Mouse (Mus musculus) testis, adult 2 months (tissue): ENCODE results near the gene Tgfb1.

Source experiments
- CTCF ChIP-seq: fragments of 200-500 bp; IDR thresholded peaks from 2 replicates; pipeline ENCODE4 v1.5.1; 2012; ENCODE audit warnings: low read depth, mild to moderate bottlenecking, inconsistent platforms, low read length, moderate library complexity; ENCODE audit not compliant: control insufficient read depth, insufficient read depth, insufficient replicate concordance
- POLR2A ChIP-seq: fragments of 200-500 bp; IDR thresholded peaks from 2 replicates; pipeline ENCODE4 v1.6.1; 2012; ENCODE audit warnings: low read depth, mild to moderate bottlenecking, inconsistent platforms, low read length, moderate library complexity; ENCODE audit not compliant: control insufficient read depth

GRCm38 (mm10) chr7:25651281-25651680 lies 35.5 kb upstream of the Tgfb1 start:
- TF ChIP-seq CTCF (no peak), POLR2A (no peak)
